Mouse (Mus musculus) layer of hippocampus, postnatal 10 days (tissue): ENCODE data around the gene Prl7a2. TPM values are rescaled to one million over a fixed set of nuclear protein-coding genes. Genes with fewer than 3 reads are reported as not detected.

Experiments used
- DNase-seq, 2 experiments: peaks; one replicate each; pipeline ENCODE4 v3.0.0; 2021; ENCODE audit warnings: low spot score in 2 of 2
- long read RNA-seq: library from polyadenylated mRNA; stranded (forward); transcript quantifications from one replicate; pipeline ENCODE4 v2.0.0, GENCODE M21; 2023
- total RNA-seq, 2 experiments: library from RNA; stranded (reverse); gene quantifications; 2 replicates each; pipeline ENCODE4 v1.2.3; 2021

The Prl7a2 gene
- not detected for total RNA-seq
- long read RNA-seq: 0 reads

DNA sequence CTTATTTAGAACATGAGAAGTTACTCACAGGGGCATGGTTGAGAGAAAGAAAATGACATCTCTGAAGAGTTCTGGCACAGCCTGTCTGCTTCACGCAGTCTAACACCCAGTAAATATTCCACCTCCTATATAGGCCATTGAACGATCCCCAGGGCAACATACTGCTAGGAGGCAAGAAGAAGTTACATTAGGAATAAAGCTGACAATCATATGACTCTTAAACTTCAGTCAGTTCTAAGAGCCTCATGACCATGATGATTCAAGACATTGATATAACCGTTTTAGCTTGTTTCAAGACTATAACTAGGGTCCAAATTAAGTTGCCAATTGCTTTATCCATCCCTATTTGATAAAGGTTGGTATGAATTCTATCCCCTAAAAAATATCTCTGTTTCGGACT is at the start of gene Prl7a2:
Gene Prl7a2 (minus strand): TSS at position 101 of the 400 bp plus-strand sequence.
- no peak for DNase-seq

DNA sequence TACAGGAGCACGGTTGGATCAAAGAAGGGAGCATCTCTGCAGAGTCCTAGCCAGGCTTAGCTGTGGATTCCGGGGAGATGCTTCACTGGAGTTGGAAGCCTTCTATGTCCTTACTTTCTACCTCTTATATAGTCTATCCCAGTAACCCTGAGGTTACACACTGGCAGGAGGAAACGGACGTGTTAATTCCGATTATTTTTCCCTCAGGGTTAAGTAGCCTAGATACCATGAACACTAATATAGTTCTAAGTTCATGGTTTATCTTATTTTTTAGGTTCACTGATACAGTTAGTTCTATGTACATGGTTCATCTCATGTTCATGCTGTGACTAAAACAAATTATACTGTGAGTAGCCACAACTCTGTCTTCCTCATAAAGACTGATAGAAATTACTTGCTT is 48.8 kb upstream of the Prl7a2 start, which contains the start of gene Prl7d1:
Gene Prl7d1 (minus strand): TSS at position 101 of the 400 bp plus-strand sequence.
- DNase-seq: no peak

DNA sequence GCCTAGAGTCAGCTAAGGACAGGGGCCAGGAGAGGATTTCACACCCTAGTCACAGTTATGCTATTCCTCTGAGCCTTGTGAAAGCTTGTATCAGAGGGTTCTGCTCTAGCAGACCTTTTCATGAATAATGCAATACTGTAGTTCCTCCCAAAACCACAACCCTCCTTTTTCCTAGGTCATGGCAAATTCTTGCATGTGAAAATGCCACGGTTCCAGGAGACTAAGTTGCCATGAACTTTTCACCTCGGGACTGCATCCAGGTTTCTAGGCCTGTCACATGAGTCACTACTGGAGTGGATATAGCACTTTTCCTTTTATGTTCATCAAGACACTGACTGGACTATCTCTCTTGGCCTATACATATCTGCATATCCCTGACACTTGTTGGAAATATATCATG is 38.7 kb upstream of the Prl7a2 start:
- DNase-seq: no peak

DNA sequence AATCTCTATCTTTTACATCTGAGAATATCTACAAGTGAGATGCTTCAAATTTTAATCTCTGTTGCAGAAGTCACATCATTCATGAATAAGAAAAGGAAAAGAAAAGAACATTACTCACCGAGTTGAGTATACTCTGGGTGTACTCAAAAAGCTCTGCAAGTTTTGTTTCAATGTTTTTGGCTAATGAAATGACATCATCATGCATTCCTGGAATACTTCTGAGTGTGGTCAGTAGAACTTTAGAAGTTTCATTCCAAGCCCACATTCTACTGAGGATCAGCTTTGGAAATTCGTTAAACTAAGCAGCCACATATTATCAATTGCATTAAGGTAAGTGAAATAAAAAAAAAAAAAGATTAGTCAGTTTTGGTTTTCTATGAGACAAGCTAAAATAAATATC is 7.1 kb downstream of the Prl7a2 start:
- DNase-seq: no peak

DNA sequence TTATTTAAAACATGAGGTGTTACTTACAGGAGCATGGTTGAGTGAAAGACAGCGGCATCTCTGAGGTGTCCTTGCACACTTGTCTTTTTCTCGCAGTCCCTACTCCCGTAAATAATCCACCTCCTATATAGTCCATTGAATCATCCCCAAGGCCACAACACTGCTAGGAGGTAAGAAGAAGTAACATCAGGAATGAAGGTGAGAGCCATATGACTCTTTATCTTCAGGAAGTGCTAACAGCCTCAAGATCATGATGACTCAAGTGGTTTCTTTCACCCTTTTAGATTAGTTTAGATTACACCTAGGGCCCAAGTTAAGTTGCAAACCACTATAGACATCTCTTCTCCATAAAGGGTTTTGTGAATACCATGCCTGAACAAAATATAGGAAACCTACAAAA is 25.4 kb downstream of the Prl7a2 start, which contains the start of gene Prl7a1:
Gene Prl7a1 (minus strand): TSS at position 101 of the 400 bp plus-strand sequence.
- no peak for DNase-seq

DNA sequence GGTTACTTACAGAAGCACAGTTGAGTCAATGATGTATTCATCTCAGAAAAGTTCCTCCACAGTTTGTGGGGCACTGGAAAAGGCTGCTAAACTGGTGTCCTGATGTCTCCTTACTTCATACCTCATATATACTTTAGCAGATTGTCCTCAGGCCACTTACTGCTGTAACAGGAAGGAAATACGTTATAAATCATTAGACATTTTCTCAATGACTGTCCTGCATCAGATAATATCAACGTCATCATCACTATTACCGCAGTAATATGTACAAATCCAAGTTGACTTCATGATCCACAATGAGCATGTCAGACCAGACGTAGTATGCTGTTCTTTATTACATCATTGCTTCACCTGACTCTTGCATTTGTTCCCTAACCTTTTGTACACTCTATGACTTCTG is 57.4 kb downstream of the Prl7a2 start, which contains the start of gene Prl7b1:
Gene Prl7b1 (minus strand): TSS at position 101 of the 400 bp plus-strand sequence.
- no peak for DNase-seq

Other genes with a start within 250 kb of the Prl7a2 start
- not detected for gene Prl8a6, start 229.3 kb downstream of the Prl7a2 start, total RNA-seq
- gene Prl8a8, start 154.8 kb downstream of the Prl7a2 start, total RNA-seq: not detected
- gene Prl8a9, start 103.4 kb downstream of the Prl7a2 start, total RNA-seq: not detected
- not detected for gene Prl8a1, start 85.9 kb downstream of the Prl7a2 start, total RNA-seq
- gene Prl7b1, start 57.5 kb downstream of the Prl7a2 start, total RNA-seq: not detected
- not detected for gene Prl7a1, start 25.5 kb downstream of the Prl7a2 start, total RNA-seq
- not detected for gene Prl7d1, start 48.7 kb upstream of the Prl7a2 start, total RNA-seq
- not detected for gene Prl7c1, start 112.8 kb upstream of the Prl7a2 start, total RNA-seq
- not detected for gene Prl2a1, start 133.6 kb upstream of the Prl7a2 start, total RNA-seq
- gene Prl2c1, start 181.3 kb upstream of the Prl7a2 start, total RNA-seq: not detected